Mouse (Mus musculus): ENCODE results near the gene Ccdc85b. TPM values are rescaled to one million over a fixed set of nuclear protein-coding genes. Genes with fewer than 3 reads are reported as not detected.

Ccdc85b gene
- polyA plus RNA-seq, 1 experiment from 2014 or later, result 8.0 TPM

DNA sequence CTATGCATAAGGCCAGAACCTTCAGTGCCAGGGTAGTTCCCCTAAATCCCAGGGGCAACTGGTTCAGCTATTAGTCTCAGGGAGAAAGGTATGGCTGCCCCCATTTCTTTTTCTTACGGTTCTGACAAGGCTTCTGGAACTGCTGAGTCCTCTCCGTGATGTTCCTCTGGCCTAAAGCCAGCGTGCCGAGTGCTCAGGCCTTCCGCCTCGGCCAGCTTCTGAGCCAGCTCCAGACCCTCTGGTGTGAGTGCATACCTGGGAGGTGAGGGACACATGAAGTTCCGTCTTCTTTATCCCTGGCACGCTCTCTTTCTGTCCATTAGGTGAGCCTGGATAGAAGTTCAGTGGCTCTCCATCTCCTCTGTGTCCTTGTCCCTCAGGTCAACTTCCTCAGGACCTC, 27.7 kb upstream of the Ccdc85b start:
- Histone ChIP-seq H3K9ac (replicated peaks; ENCODE audit: low read depth, low read length) (no peak overlapping the region), H3K4me3 (ENCODE audit: low read depth, low read length) (no peak overlapping the region), H3K36me3 (ENCODE audit: control insufficient read depth, insufficient read depth, low read length) (peaks cover 23% of the 10 kb centered on the region), H3K4me2 (ENCODE audit: low read depth, low read length) (no peak overlapping the region), H3K9me3 (ENCODE audit: control insufficient read depth, low read length) (no peaks in the 10 kb centered on the region), H3K27ac (ENCODE audit: low read depth, low read length) (no peak overlapping the region), H3K27me3 (ENCODE audit: control insufficient read depth, insufficient read depth, low read length) (no peaks in the 10 kb centered on the region), H3K4me1 (ENCODE audit: control insufficient read depth, insufficient read depth, low read length) (peaks cover 12% of the 10 kb centered on the region; the same call in 1 of the 2 replicates)
- 95% methylated on average over 8 of the region's 8 CpGs for WGBS
- ATAC-seq (ENCODE audit: low read depth), result no peak

DNA sequence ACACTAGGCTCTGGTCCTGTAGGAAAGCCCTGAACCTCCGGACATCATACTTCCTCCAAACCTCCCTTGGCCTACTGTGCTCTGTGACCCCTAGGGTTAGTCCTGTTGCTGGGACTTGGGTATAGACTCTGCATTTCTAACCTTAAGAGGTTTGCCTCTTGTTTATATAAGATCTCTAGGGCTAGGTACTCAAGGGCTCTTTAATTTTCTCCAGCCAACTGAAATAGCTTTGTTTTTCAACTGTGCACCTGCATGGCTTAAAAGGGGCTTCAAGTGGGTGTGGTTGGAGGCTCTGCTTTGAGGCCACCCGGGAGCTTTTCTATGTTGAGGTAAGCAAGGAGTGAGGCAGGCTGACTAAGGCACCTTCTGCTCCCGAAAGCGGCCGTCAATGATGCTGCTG, 26.8 kb upstream of the Ccdc85b start:
- Histone ChIP-seq H3K27ac (ENCODE audit: low read depth, low read length) (no peak overlapping the region), H3K36me3 (ENCODE audit: control insufficient read depth, insufficient read depth, low read length) (peaks cover 27% of the 10 kb centered on the region), H3K4me2 (ENCODE audit: low read depth, low read length) (no peak overlapping the region), H3K9me3 (ENCODE audit: control insufficient read depth, low read length) (no peaks in the 10 kb centered on the region), H3K4me3 (ENCODE audit: low read depth, low read length) (no peak overlapping the region), H3K9ac (replicated peaks; ENCODE audit: low read depth, low read length) (no peak overlapping the region), H3K27me3 (ENCODE audit: control insufficient read depth, insufficient read depth, low read length) (no peaks in the 10 kb centered on the region), H3K4me1 (ENCODE audit: control insufficient read depth, insufficient read depth, low read length) (peaks cover 9% of the 10 kb centered on the region; the same call in 1 of the 2 replicates)
- WGBS, result 93% methylated on average over 5 of the region's 5 CpGs
- ATAC-seq (ENCODE audit: low read depth), result no peak

DNA sequence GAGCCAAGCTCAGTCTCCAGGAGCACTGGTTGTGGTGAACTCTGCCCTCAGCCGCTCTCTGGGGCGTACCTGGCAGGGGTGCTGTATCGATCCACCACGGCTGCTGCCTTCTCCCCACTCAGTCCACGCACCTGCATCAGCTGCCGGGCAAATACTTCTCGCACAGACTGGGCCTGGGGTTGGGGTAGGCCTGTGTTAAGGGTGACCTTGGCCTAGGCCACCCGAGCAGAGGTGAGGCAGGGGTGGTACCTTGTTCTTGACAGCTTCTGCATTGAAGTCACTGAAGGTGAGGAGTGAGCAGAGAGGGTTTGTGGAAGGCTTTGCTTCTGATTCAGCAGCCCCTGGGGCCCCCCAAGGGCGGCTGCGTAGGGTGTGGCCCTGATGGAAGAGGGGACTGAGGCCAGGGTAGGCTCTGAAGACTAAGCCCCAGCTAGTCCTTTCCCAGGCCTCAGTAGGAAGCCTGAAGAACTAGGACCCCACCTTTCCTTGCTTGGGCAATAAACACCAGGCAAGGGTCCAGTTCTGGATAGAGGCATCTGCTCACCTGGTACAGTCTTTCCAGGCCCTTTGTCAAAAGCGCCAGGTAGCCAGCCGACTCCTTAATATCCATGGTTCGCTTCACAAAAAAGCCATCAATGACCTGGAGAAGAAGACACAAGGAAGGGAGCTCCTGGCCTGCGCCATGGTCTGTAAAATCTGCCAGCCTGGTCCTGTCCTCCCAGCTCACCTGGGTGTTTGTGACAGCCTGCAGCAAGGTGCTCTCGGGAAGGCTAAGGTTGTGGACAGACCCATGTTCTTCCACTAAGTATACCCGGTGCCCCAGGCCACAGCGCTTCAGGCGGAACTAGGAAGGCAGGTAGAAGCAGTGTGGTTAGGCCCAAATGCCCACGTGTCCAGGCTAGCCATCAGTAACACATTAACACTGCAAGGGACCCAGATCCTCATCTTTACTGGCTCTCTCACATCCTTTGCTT, 26.0 kb upstream of the Ccdc85b start:
- Histone ChIP-seq H3K27me3 (ENCODE audit: control insufficient read depth, insufficient read depth, low read length) (no peaks in the 10 kb centered on the region), H3K9me3 (ENCODE audit: control insufficient read depth, low read length) (no peaks in the 10 kb centered on the region), H3K4me2 (ENCODE audit: low read depth, low read length) (no peak overlapping the region), H3K4me3 (ENCODE audit: low read depth, low read length) (no peak overlapping the region), H3K9ac (replicated peaks; ENCODE audit: low read depth, low read length) (no peak overlapping the region), H3K27ac (ENCODE audit: low read depth, low read length) (no peak overlapping the region), H3K4me1 (ENCODE audit: control insufficient read depth, insufficient read depth, low read length) (peaks cover 8% of the 10 kb centered on the region; the same call in 1 of the 2 replicates), H3K36me3 (ENCODE audit: control insufficient read depth, insufficient read depth, low read length) (peaks cover 27% of the 10 kb centered on the region)
- WGBS, result 94% methylated on average over 19 of the region's 19 CpGs
- no peak for ATAC-seq (ENCODE audit: low read depth)

DNA sequence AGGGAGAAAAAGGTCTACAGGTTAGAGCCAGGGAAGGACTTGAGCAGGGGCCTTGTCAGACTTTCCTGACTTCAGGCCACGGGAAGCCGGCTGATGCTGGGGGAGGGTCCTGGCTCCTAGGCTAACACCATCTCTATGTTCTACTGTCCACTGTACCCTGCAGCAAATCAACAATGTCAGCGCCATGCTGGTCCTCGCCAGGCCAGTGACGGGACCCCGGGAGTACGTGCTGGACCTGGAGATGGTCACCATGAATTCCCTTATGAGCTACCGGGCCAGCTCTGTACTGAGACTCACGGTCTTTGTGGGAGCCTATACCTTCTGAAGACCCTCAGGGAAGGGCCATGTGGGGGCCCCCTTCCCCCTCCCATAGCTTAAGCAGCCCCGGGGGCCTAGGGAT, 23.7 kb upstream of the Ccdc85b start:
- Histone ChIP-seq H3K27me3 (ENCODE audit: control insufficient read depth, insufficient read depth, low read length) (no peaks in the 10 kb centered on the region), H3K9me3 (ENCODE audit: control insufficient read depth, low read length) (no peaks in the 10 kb centered on the region), H3K4me1 (ENCODE audit: control insufficient read depth, insufficient read depth, low read length) (no peaks in the 10 kb centered on the region), H3K27ac (ENCODE audit: low read depth, low read length) (no peak overlapping the region), H3K4me3 (ENCODE audit: low read depth, low read length) (no peak overlapping the region), H3K36me3 (ENCODE audit: control insufficient read depth, insufficient read depth, low read length) (peaks cover 27% of the 10 kb centered on the region), H3K4me2 (ENCODE audit: low read depth, low read length) (no peak overlapping the region), H3K9ac (replicated peaks; ENCODE audit: low read depth, low read length) (no peak overlapping the region)
- no peak for ATAC-seq (ENCODE audit: low read depth)
- whole genome bisulfite sequencing, result 94% methylated on average over 10 of the region's 10 CpGs

DNA sequence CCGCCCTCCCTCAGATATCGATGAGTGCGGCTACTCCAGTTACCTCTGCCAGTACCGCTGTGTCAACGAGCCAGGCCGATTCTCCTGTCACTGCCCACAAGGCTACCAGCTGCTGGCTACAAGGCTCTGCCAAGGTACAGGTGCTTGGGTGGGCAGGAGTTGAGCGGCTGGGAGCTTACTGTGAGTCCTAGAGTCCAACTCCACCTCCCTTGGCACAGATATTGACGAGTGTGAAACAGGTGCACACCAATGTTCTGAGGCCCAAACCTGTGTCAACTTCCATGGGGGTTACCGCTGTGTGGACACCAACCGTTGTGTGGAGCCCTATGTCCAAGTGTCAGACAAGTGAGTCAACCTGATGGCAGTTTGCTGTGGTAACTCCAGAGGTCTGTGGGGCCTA, 22.3 kb upstream of the Ccdc85b start:
- WGBS, result 96% methylated on average over 10 of the region's 10 CpGs
- H3K9me3 ChIP-seq (ENCODE audit: control insufficient read depth, low read length), result no peaks in the 10 kb centered on the region
- no peak overlapping the region for H3K27ac ChIP-seq (ENCODE audit: low read depth, low read length)
- peaks cover 22% of the 10 kb centered on the region for H3K36me3 ChIP-seq (ENCODE audit: control insufficient read depth, insufficient read depth, low read length)
- no peak overlapping the region for H3K4me2 ChIP-seq (ENCODE audit: low read depth, low read length)
- H3K4me1 ChIP-seq (ENCODE audit: control insufficient read depth, insufficient read depth, low read length), result peaks cover 8% of the 10 kb centered on the region
- no peaks in the 10 kb centered on the region for H3K27me3 ChIP-seq (ENCODE audit: control insufficient read depth, insufficient read depth, low read length)
- no peak for ATAC-seq (ENCODE audit: low read depth)
- H3K4me3 ChIP-seq (ENCODE audit: low read depth, low read length), result no peak overlapping the region
- no peak overlapping the region for H3K9ac ChIP-seq (replicated peaks; ENCODE audit: low read depth, low read length)

DNA sequence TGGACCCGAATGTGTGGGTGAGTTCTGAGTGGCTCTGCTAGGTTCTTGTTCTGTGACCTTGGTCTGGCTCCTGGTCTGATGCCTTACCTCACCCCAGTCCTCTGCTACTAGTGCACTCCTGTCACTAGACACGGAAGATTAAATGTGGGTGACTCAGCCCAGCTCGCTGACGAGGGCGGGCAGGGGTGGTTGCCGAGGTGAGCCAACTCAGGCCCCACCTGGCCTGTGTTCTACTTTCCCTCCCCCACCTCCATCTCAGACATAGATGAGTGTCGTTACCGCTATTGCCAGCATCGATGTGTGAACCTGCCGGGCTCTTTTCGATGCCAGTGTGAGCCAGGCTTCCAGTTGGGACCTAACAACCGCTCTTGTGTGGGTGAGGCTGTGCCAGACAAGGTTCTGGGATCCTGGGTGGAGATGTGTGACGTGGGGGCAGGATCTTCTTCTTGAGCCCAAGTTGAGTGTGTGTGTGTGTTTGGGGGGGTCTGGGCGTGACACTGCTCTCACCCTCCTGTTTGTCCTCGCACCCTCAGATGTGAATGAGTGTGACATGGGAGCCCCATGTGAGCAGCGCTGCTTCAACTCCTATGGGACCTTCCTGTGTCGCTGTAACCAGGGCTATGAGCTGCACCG, 20.1 kb upstream of the Ccdc85b start:
- ATAC-seq (ENCODE audit: low read depth), result no peak
- peaks cover 11% of the 10 kb centered on the region for H3K36me3 ChIP-seq (ENCODE audit: control insufficient read depth, insufficient read depth, low read length)

DNA sequence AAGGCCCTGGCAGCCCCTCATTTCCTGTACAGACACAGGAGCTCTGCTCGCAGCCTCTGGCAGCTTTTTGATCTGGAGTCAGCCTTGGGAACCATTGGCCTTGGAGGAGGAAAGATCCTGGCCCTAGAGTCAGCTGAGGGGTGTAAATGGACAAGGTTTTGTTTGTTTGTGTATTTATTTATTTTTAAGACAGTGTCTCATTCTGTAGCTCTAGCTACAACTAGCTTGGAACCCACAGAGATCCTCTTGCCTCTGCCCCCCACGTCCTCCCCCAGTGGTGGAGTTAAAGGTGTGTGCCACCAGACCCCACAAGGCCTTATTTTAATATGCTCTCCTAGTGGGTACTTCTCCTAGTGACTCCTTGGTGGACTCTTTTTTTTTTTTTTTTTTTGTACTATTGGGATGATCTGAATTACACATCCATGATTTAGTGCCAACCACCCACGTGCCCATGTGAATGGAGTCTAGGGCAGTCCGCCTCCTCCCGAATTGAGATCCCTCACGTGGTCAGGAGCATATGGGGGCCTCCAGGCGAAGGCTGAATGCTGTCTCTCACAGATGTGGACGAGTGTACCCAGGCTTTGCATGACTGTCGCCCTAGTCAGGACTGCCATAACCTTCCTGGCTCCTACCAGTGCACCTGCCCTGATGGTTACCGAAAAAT, 19.4 kb upstream of the Ccdc85b start:
- Histone ChIP-seq H3K27ac (ENCODE audit: low read depth, low read length) (no peak overlapping the region), H3K4me3 (ENCODE audit: low read depth, low read length) (no peak overlapping the region), H3K36me3 (ENCODE audit: control insufficient read depth, insufficient read depth, low read length) (0 out of 2 replicates have a peak, but pooled peaks cover 4% of the 10 kb centered on the region), H3K4me1 (ENCODE audit: control insufficient read depth, insufficient read depth, low read length) (peaks cover 16% of the 10 kb centered on the region), H3K9me3 (ENCODE audit: control insufficient read depth, low read length) (no peaks in the 10 kb centered on the region), H3K27me3 (ENCODE audit: control insufficient read depth, insufficient read depth, low read length) (no peaks in the 10 kb centered on the region), H3K4me2 (ENCODE audit: low read depth, low read length) (no peak overlapping the region), H3K9ac (replicated peaks; ENCODE audit: low read depth, low read length) (no peak overlapping the region)
- no peak for ATAC-seq (ENCODE audit: low read depth)
- WGBS, result 68% methylated on average over 10 of the region's 10 CpGs

More for the DNA sequence above, 20.1 kb upstream of the Ccdc85b start:
- H3K27ac ChIP-seq (ENCODE audit: low read depth, low read length), result no peak overlapping the region
- no peak overlapping the region for H3K9ac ChIP-seq (replicated peaks; ENCODE audit: low read depth, low read length)
- H3K27me3 ChIP-seq (ENCODE audit: control insufficient read depth, insufficient read depth, low read length), result no peaks in the 10 kb centered on the region
- no peaks in the 10 kb centered on the region for H3K9me3 ChIP-seq (ENCODE audit: control insufficient read depth, low read length)
- 94% methylated on average over 18 of the region's 18 CpGs for WGBS
- no peak overlapping the region for H3K4me3 ChIP-seq (ENCODE audit: low read depth, low read length)
- H3K4me2 ChIP-seq (ENCODE audit: low read depth, low read length), result no peak overlapping the region
- peaks cover 16% of the 10 kb centered on the region for H3K4me1 ChIP-seq (ENCODE audit: control insufficient read depth, insufficient read depth, low read length)

DNA sequence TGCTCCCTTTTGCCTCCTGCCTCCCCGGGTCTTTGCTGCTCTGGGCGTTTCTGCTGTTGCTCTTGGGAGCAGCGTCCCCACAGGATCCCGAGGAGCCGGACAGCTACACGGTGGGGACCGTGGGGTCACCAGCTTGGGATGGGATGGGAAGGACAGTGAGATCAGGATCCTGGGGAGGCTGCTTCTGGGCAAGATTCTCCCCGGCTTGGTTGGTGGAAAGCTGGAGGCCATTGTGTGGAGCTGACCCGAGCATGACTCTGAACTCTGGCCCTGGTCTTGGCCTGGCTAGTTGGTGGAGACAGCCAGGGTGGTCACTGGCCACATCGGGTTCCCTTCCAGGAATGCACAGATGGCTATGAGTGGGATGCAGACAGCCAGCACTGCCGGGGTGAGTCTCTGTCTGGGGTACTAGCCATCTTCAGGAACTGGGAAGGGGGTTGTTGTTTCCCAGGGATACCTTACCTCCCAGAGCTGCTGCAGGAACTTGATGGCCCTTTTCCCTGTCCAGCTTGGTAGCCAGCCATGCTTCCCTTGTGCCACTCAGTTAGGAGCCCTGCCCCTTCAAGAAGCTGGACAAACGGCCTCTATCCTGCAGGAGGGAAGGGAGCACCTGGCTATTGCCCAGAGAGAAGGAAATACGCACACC, 17.5 kb upstream of the Ccdc85b start:
- peak overlapping the region; percentile 55 for H3K27ac ChIP-seq (ENCODE audit: low read depth, low read length)
- H3K36me3 ChIP-seq (ENCODE audit: control insufficient read depth, insufficient read depth, low read length), result 0 out of 2 replicates have a peak, but pooled peaks cover 4% of the 10 kb centered on the region
- no peaks in the 10 kb centered on the region for H3K27me3 ChIP-seq (ENCODE audit: control insufficient read depth, insufficient read depth, low read length)
- peak overlapping the region; percentile 84 for H3K9ac ChIP-seq (replicated peaks; ENCODE audit: low read depth, low read length)
- 20% methylated on average over 13 of the region's 13 CpGs for WGBS
- peaks cover 16% of the 10 kb centered on the region for H3K4me1 ChIP-seq (ENCODE audit: control insufficient read depth, insufficient read depth, low read length)
- H3K4me2 ChIP-seq (ENCODE audit: low read depth, low read length), result peak overlapping the region; percentile 95
- peak; percentile 9; the same call in 1 of the 2 replicates for ATAC-seq (ENCODE audit: low read depth)
- H3K4me3 ChIP-seq (ENCODE audit: low read depth, low read length), result peak overlapping the region; percentile 59
- H3K9me3 ChIP-seq (ENCODE audit: control insufficient read depth, low read length), result no peaks in the 10 kb centered on the region
